In the genomic region with DNA sequence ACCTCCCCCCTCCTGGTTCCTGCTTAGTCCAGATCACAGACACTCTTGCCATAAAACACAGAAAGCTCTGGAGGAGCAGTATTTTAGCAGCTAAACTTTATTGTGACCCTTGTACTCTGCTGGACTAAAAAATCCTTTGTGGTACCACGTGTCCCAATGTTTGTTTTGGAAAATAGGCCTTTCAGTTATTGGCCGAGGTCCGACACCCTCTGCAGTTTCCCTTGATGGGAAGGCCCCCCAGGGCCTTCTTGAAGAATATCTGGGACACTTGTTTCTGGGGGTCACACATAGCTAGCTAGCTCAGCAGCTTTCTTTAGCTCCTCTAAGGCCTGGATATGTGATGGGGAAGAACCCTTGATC, we compare ENCODE assay signal across 8 mouse cellular contexts. TPM values are rescaled to one million over a fixed set of nuclear protein-coding genes. Genes with fewer than 3 reads are reported as not detected.
DNase-seq lines count a peak whose midpoint lies in the region; ATAC-seq lines count a peak whose summit lies in the region.

No protein-coding gene starts in this region.

- ATAC-seq in neural tube, embryonic 11.5 days (ENCODE audit: insufficient read depth, low FRiP score, low TSS enrichment), result no peak
- ATAC-seq in heart, embryonic 14.5 days (ENCODE audit: insufficient number of reproducible peaks, insufficient read depth, low FRiP score, low read depth), result no peak
- ATAC-seq in stomach, embryonic 14.5 days (ENCODE audit: insufficient number of reproducible peaks, insufficient read depth, low FRiP score, low read depth), result no peak
- ATAC-seq in frontal cortex, adult (ENCODE audit: low TSS enrichment), result no peak

- H3K4me3 ChIP-seq in neural tube, embryonic 11.5 days (ENCODE audit: low read depth, low read length), result peak overlapping the region; percentile 54
- peak overlapping the region; percentile 71 to 74 for H3K4me3 ChIP-seq in heart, embryonic 14.5 days (ENCODE audit: control insufficient read depth in 1 of 2, insufficient read depth in 1 of 2, low read depth in 1 of 2, low read length in 2 of 2)
- H3K4me3 ChIP-seq in limb, embryonic 10.5 days, result peak overlapping the region; percentile 60
- peak overlapping the region; percentile 56 for H3K4me3 ChIP-seq in stomach, embryonic 14.5 days (ENCODE audit: low read depth, low read length)

- H3K9me3 ChIP-seq in neural tube, embryonic 11.5 days (ENCODE audit: control insufficient read depth, low read length), result no peaks in the 10 kb centered on the region
- H3K9me3 ChIP-seq in heart, embryonic 14.5 days (ENCODE audit: control insufficient read depth, low read length), result no peaks in the 10 kb centered on the region
- no peaks in the 10 kb centered on the region for H3K9me3 ChIP-seq in limb, embryonic 10.5 days (replicated peaks)
- H3K9me3 ChIP-seq in stomach, embryonic 14.5 days (ENCODE audit: control insufficient read depth, low read depth, low read length), result no peaks in the 10 kb centered on the region

- H3K4me1 ChIP-seq in neural tube, embryonic 11.5 days (ENCODE audit: control insufficient read depth, insufficient read depth, low read length), result peaks cover 7% of the 10 kb centered on the region
- peaks cover 14 to 15% of the 10 kb centered on the region in 2 experiments; a peak in 3 of 4 replicates for H3K4me1 ChIP-seq in heart, embryonic 14.5 days (ENCODE audit: control insufficient read depth in 2 of 2, insufficient read depth in 2 of 2, low read length in 2 of 2)
- peaks cover 18% of the 10 kb centered on the region for H3K4me1 ChIP-seq in limb, embryonic 10.5 days
- H3K4me1 ChIP-seq in stomach, embryonic 14.5 days (ENCODE audit: control insufficient read depth, insufficient read depth, low read length), result 0 out of 2 replicates have a peak, but pooled peaks cover 10% of the 10 kb centered on the region

- peak overlapping the region; percentile 80 for H3K4me2 ChIP-seq in neural tube, embryonic 11.5 days (ENCODE audit: low read depth)
- peak overlapping the region; percentile 83 for H3K4me2 ChIP-seq in heart, embryonic 14.5 days (ENCODE audit: low read length)
- peak overlapping the region; percentile 89 for H3K4me2 ChIP-seq in stomach, embryonic 14.5 days (replicated peaks; ENCODE audit: low read depth, low read length)

- DNase-seq in neural tube, embryonic 11.5 days (ENCODE audit: low spot score), result no peak
- DNase-seq in neural tube, embryonic 10.5 days (ENCODE audit: extremely low spot score, low spot score), result no peak
- DNase-seq in limb, embryonic 10.5 days (ENCODE audit: low spot score), result no peak
- no peak for DNase-seq in yolk sac, embryonic 10.5 days (ENCODE audit: low spot score)
- no peak for DNase-seq in adrenal gland, postnatal 4 days (ENCODE audit: low spot score in 2 of 2)

- no peak overlapping the region for H3K27ac ChIP-seq in neural tube, embryonic 11.5 days (ENCODE audit: low read depth, low read length)
- peak overlapping the region in 1 of 2 experiments; percentile 46; a peak in 1 of 4 replicates for H3K27ac ChIP-seq in heart, embryonic 14.5 days (replicated peaks in 1 of 2; ENCODE audit: control insufficient read depth in 1 of 2, insufficient read depth in 1 of 2, low read depth in 2 of 2, low read length in 2 of 2)
- H3K27ac ChIP-seq in limb, embryonic 10.5 days, result peak overlapping the region; percentile 85; the same call in 1 of the 2 replicates
- no peak overlapping the region for H3K27ac ChIP-seq in stomach, embryonic 14.5 days (ENCODE audit: low read length)

- H3K9ac ChIP-seq in neural tube, embryonic 11.5 days (ENCODE audit: low read length), result peak overlapping the region; percentile 76
- H3K9ac ChIP-seq in heart, embryonic 14.5 days (ENCODE audit: low read length), result peak overlapping the region; percentile 74
- H3K9ac ChIP-seq in stomach, embryonic 14.5 days (replicated peaks; ENCODE audit: low read depth, low read length), result peak overlapping the region; percentile 46; the same call in 1 of the 2 replicates

- H3K36me3 ChIP-seq in neural tube, embryonic 11.5 days (ENCODE audit: control insufficient read depth, insufficient read depth, low read length), result no peaks in the 10 kb centered on the region
- peaks cover 28% of the 10 kb centered on the region for H3K36me3 ChIP-seq in heart, embryonic 14.5 days (ENCODE audit: control insufficient read depth, insufficient read depth, low read length)
- peaks cover 9% of the 10 kb centered on the region; the same call in 1 of the 2 replicates for H3K36me3 ChIP-seq in limb, embryonic 10.5 days
- H3K36me3 ChIP-seq in stomach, embryonic 14.5 days (ENCODE audit: control insufficient read depth, insufficient read depth, low read length), result peaks cover 9% of the 10 kb centered on the region; the same call in 1 of the 2 replicates

- WGBS in neural tube, embryonic 11.5 days, result 32% methylated on average over 3 of the region's 3 CpGs
- WGBS in heart, embryonic 14.5 days, result 65% methylated on average over 3 of the region's 3 CpGs
- WGBS in limb, embryonic 10.5 days, result 64% methylated on average over 3 of the region's 3 CpGs
- WGBS in stomach, embryonic 14.5 days, result 58% methylated on average over 3 of the region's 3 CpGs

- H3K27me3 ChIP-seq in neural tube, embryonic 11.5 days (ENCODE audit: control insufficient read depth, insufficient read depth, low read length), result 0 out of 2 replicates have a peak, but pooled peaks cover 5% of the 10 kb centered on the region
- H3K27me3 ChIP-seq in heart, embryonic 14.5 days (ENCODE audit: control insufficient read depth, insufficient read depth, low read length), result no peaks in the 10 kb centered on the region
- H3K27me3 ChIP-seq in limb, embryonic 10.5 days (ENCODE audit: low read depth, poor library complexity, severe bottlenecking), result peaks cover 45% of the 10 kb centered on the region
- no peaks in the 10 kb centered on the region for H3K27me3 ChIP-seq in stomach, embryonic 14.5 days (ENCODE audit: control insufficient read depth, insufficient read depth, low read length)

RNA-seq across cellular contexts. Expression of a gene that starts 1.5 kb away (rescaled TPM):
- polyA plus RNA-seq in neural tube, embryonic 11.5 days (2014; fragmentation: Nextera tagmentation; extraction: Ambion mirVana), result 32.2 and 32.3 TPM in 2 replicates
- 33.8 and 37.0 TPM in 2 replicates for polyA plus RNA-seq in heart, embryonic 14.5 days (2014; fragmentation: Nextera tagmentation; extraction: Ambion mirVana)
- 34.9 and 37.4 TPM in 2 replicates for polyA plus RNA-seq in limb, embryonic 10.5 days (2016; fragmentation: Nextera tagmentation; extraction: Ambion mirVana)
- polyA plus RNA-seq in stomach, embryonic 14.5 days (2014; fragmentation: Nextera tagmentation; extraction: Ambion mirVana), result 54.1 and 58.0 TPM in 2 replicates
- total RNA-seq in adrenal gland, postnatal 4 days (2021), result 10 to 100 TPM; 22.5 to 25.4 TPM

RNA-seq across cellular contexts. Expression of a gene that starts 28.5 kb away (rescaled TPM):
- polyA plus RNA-seq in neural tube, embryonic 11.5 days (2014; fragmentation: Nextera tagmentation; extraction: Ambion mirVana), result 236 and 251 TPM in 2 replicates
- 154 and 164 TPM in 2 replicates for polyA plus RNA-seq in heart, embryonic 14.5 days (2014; fragmentation: Nextera tagmentation; extraction: Ambion mirVana)
- 153 and 185 TPM in 2 replicates for polyA plus RNA-seq in limb, embryonic 10.5 days (2016; fragmentation: Nextera tagmentation; extraction: Ambion mirVana)
- 171 and 174 TPM in 2 replicates for polyA plus RNA-seq in stomach, embryonic 14.5 days (2014; fragmentation: Nextera tagmentation; extraction: Ambion mirVana)
- total RNA-seq in adrenal gland, postnatal 4 days (2021), result 100 to 1,000 TPM; 164 to 171 TPM
